Mouse (Mus musculus): ENCODE measurements around the gene Zfp296. TPM values are rescaled to one million over a fixed set of nuclear protein-coding genes. Genes with fewer than 3 reads are reported as not detected.
A peak's percentile ranks its signal among the peaks of the same experiment; 100 is the strongest.

The Zfp296 gene
- polyA plus RNA-seq, 1 experiment, result not detected

- WGBS, result 90% methylated on average over 12 of the region's 12 CpGs
- no peak overlapping the region for H3K27ac ChIP-seq (ENCODE audit: insufficient read depth, low read depth, low read length)
- no peak overlapping the region for H3K4me3 ChIP-seq (ENCODE audit: insufficient read depth, low read depth, low read length)
- no peak for TF ChIP-seq CTCF (IDR thresholded peaks at IDR 0.05; ENCODE audit: insufficient read depth, low read depth, low read length)
- TF ChIP-seq POLR2A (IDR thresholded peaks at IDR 0.05; ENCODE audit: insufficient read depth, low read depth, low read length), result no peak
- no peaks in the 10 kb centered on the region for H3K4me1 ChIP-seq (ENCODE audit: control insufficient read depth, insufficient read depth, low read length)
These were observed 32.7 kb downstream of the Zfp296 start for GRCm38 (mm10) chr7:19609641-19610332.

- TF ChIP-seq CTCF (IDR thresholded peaks at IDR 0.05; ENCODE audit: insufficient read depth, low read depth, low read length), result no peak
- no peak for TF ChIP-seq POLR2A (IDR thresholded peaks at IDR 0.05; ENCODE audit: insufficient read depth, low read depth, low read length)
- no peaks in the 10 kb centered on the region for H3K4me1 ChIP-seq (ENCODE audit: control insufficient read depth, insufficient read depth, low read length)
- WGBS, result 82% methylated on average over 5 of the region's 5 CpGs
- no peak overlapping the region for H3K4me3 ChIP-seq (ENCODE audit: insufficient read depth, low read depth, low read length)
- no peak overlapping the region for H3K27ac ChIP-seq (ENCODE audit: insufficient read depth, low read depth, low read length)
These were observed 33.9 kb downstream of the Zfp296 start for GRCm38 (mm10) chr7:19610969-19611368.

GRCm38 (mm10) chr7:19615036-19615577, 38.0 kb downstream of the Zfp296 start:
- 89% methylated on average over 12 of the region's 12 CpGs for WGBS
- TF ChIP-seq CTCF (IDR thresholded peaks at IDR 0.05; ENCODE audit: insufficient read depth, low read depth, low read length) (no peak), POLR2A (IDR thresholded peaks at IDR 0.05; ENCODE audit: insufficient read depth, low read depth, low read length) (no peak)
- no peak overlapping the region for H3K27ac ChIP-seq (ENCODE audit: insufficient read depth, low read depth, low read length)
- H3K4me1 ChIP-seq (ENCODE audit: control insufficient read depth, insufficient read depth, low read length), result peaks cover 4% of the 10 kb centered on the region
- no peak overlapping the region for H3K4me3 ChIP-seq (ENCODE audit: insufficient read depth, low read depth, low read length)

- 20% methylated on average over 35 of the region's 35 CpGs for WGBS
- TF ChIP-seq CTCF (IDR thresholded peaks at IDR 0.05; ENCODE audit: insufficient read depth, low read depth, low read length), result no peak
- TF ChIP-seq POLR2A (IDR thresholded peaks at IDR 0.05; ENCODE audit: insufficient read depth, low read depth, low read length), result no peak
- Histone ChIP-seq H3K4me1 (ENCODE audit: control insufficient read depth, insufficient read depth, low read length) (peaks cover 4% of the 10 kb centered on the region), H3K4me3 (ENCODE audit: insufficient read depth, low read depth, low read length) (no peak overlapping the region), H3K27ac (ENCODE audit: insufficient read depth, low read depth, low read length) (no peak overlapping the region)
These were observed 42.1 kb downstream of the Zfp296 start for GRCm38 (mm10) chr7:19619004-19619801.

GRCm38 (mm10) chr7:19620811-19621210, 43.7 kb downstream of the Zfp296 start:
- WGBS, result 76% methylated on average over 7 of the region's 7 CpGs
- no peak for TF ChIP-seq CTCF (IDR thresholded peaks at IDR 0.05; ENCODE audit: insufficient read depth, low read depth, low read length)
- no peak for TF ChIP-seq POLR2A (IDR thresholded peaks at IDR 0.05; ENCODE audit: insufficient read depth, low read depth, low read length)
- no peak overlapping the region for H3K27ac ChIP-seq (ENCODE audit: insufficient read depth, low read depth, low read length)

GRCm38 (mm10) chr7:19622241-19622640, 45.2 kb downstream of the Zfp296 start:
- no peak overlapping the region for H3K4me3 ChIP-seq (ENCODE audit: insufficient read depth, low read depth, low read length)
- WGBS, result 67% methylated on average over 6 of the region's 6 CpGs
- peaks cover 4% of the 10 kb centered on the region for H3K4me1 ChIP-seq (ENCODE audit: control insufficient read depth, insufficient read depth, low read length)
- no peak for TF ChIP-seq CTCF (IDR thresholded peaks at IDR 0.05; ENCODE audit: insufficient read depth, low read depth, low read length)
- TF ChIP-seq POLR2A (IDR thresholded peaks at IDR 0.05; ENCODE audit: insufficient read depth, low read depth, low read length), result no peak
- no peak overlapping the region for H3K27ac ChIP-seq (ENCODE audit: insufficient read depth, low read depth, low read length)

More at GRCm38 (mm10) chr7:19620811-19621210, 43.7 kb downstream of the Zfp296 start:
- Histone ChIP-seq H3K4me3 (ENCODE audit: insufficient read depth, low read depth, low read length) (no peak overlapping the region), H3K4me1 (ENCODE audit: control insufficient read depth, insufficient read depth, low read length) (peaks cover 4% of the 10 kb centered on the region)

- H3K4me1 ChIP-seq (ENCODE audit: control insufficient read depth, insufficient read depth, low read length), result peaks cover 8% of the 10 kb centered on the region
- WGBS, result 86% methylated on average over 2 of the region's 2 CpGs
- H3K27ac ChIP-seq (ENCODE audit: insufficient read depth, low read depth, low read length), result no peak overlapping the region
- no peak overlapping the region for H3K4me3 ChIP-seq (ENCODE audit: insufficient read depth, low read depth, low read length)
- no peak for TF ChIP-seq CTCF (IDR thresholded peaks at IDR 0.05; ENCODE audit: insufficient read depth, low read depth, low read length)
- no peak for TF ChIP-seq POLR2A (IDR thresholded peaks at IDR 0.05; ENCODE audit: insufficient read depth, low read depth, low read length)
These were observed 46.3 kb downstream of the Zfp296 start for GRCm38 (mm10) chr7:19623433-19623832.

- Histone ChIP-seq H3K4me3 (ENCODE audit: insufficient read depth, low read depth, low read length) (no peak overlapping the region), H3K27ac (ENCODE audit: insufficient read depth, low read depth, low read length) (no peak overlapping the region), H3K4me1 (ENCODE audit: control insufficient read depth, insufficient read depth, low read length) (peaks cover 10% of the 10 kb centered on the region)
- WGBS, result 77% methylated on average over 3 of the region's 3 CpGs
- TF ChIP-seq POLR2A (IDR thresholded peaks at IDR 0.05; ENCODE audit: insufficient read depth, low read depth, low read length) (no peak), CTCF (IDR thresholded peaks at IDR 0.05; ENCODE audit: insufficient read depth, low read depth, low read length) (no peak)
These were observed 50.6 kb downstream of the Zfp296 start for GRCm38 (mm10) chr7:19627721-19628120.

GRCm38 (mm10) chr7:19628192-19628535, 51.1 kb downstream of the Zfp296 start:
- Histone ChIP-seq H3K4me3 (ENCODE audit: insufficient read depth, low read depth, low read length) (peak overlapping the region; percentile 72), H3K4me1 (ENCODE audit: control insufficient read depth, insufficient read depth, low read length) (peaks cover 10% of the 10 kb centered on the region), H3K27ac (ENCODE audit: insufficient read depth, low read depth, low read length) (no peak overlapping the region)
- TF ChIP-seq CTCF (IDR thresholded peaks at IDR 0.05; ENCODE audit: insufficient read depth, low read depth, low read length) (no peak), POLR2A (IDR thresholded peaks at IDR 0.05; ENCODE audit: insufficient read depth, low read depth, low read length) (no peak)
- whole genome bisulfite sequencing, result 17% methylated on average over 17 of the region's 17 CpGs
